Mouse (Mus musculus) lung, adult 10 weeks (tissue): Measurements from ENCODE around the gene Vmn2r51. TPM values are rescaled to one million over a fixed set of nuclear protein-coding genes. Genes with fewer than 3 reads are reported as not detected.

Experiments used
- polyA plus RNA-seq: library from polyadenylated mRNA; stranded (reverse); fragments of 350-450 nt; fragmentation: Illumina TruSeq; extraction: RNeasy Lipid Tissue Mini Kit (QIAGEN cat#74804); gene quantifications from one replicate; pipeline ENCODE4 v1.2.3, GENCODE M21; 2014; ENCODE audit warnings: low read depth, low replicate concordance; ENCODE audit not compliant: insufficient read depth

Gene Vmn2r51
- not detected for polyA plus RNA-seq

GRCm38 (mm10) chr7:10105641-10106040, at the start of gene Vmn2r51:
Vmn2r51 (minus strand) TSS chr7:10105741.

GRCm38 (mm10) chr7:10053196-10053595, 52.3 kb downstream of the Vmn2r51 start, which contains the start of gene Vmn2r50:
Vmn2r50 (minus strand) TSS chr7:10053296.

Other genes with a start within 250 kb of the Vmn2r51 start
- not detected for gene Vmn2r48, start 152.2 kb downstream of the Vmn2r51 start, polyA plus RNA-seq
- gene Vmn2r49, start 113.5 kb downstream of the Vmn2r51 start, polyA plus RNA-seq = not detected
- gene Vmn2r50, start 52.4 kb downstream of the Vmn2r51 start, polyA plus RNA-seq = not detected
- gene Vmn2r52, start 70.8 kb upstream of the Vmn2r51 start, polyA plus RNA-seq = not detected
- gene Vmn1r66, start 172.3 kb upstream of the Vmn2r51 start, polyA plus RNA-seq = not detected